Mouse (Mus musculus) retina, postnatal 1 day (tissue): ENCODE measurements at regions not wholly inside any gene's neighbourhood (a gene's known extent, or its start where the extent isn't known, plus 50 kb on each side); places are given as distances from the start of the nearest gene placed in this dataset.

ENCODE experiments used
- DNase-seq: peaks from one replicate; pipeline ENCODE4 v3.0.0-alpha.2; 2012

- no peak for DNase-seq
Measured at GRCm38 (mm10) chr7:130089896-130090610, 430.1 kb downstream of the Ate1 start.

GRCm38 (mm10) chr7:130091942-130092341 is 428.2 kb downstream of the Ate1 start:
- DNase-seq: no peak

GRCm38 (mm10) chr7:130095141-130095540 is 425.0 kb downstream of the Ate1 start:
- no peak for DNase-seq

- DNase-seq: no peak
Measured at GRCm38 (mm10) chr7:130098606-130099005, 421.6 kb downstream of the Ate1 start.

- DNase-seq: no peak
Measured at GRCm38 (mm10) chr7:130102671-130103070, 417.5 kb downstream of the Ate1 start.

GRCm38 (mm10) chr7:130106961-130107360 is 413.2 kb downstream of the Ate1 start:
- no peak for DNase-seq

- no peak for DNase-seq
Measured at GRCm38 (mm10) chr7:130108362-130108761, 411.8 kb downstream of the Ate1 start.
